Mouse (Mus musculus) stomach, postnatal 0 days (tissue): ENCODE data around the gene Prkca.

Experiments
- CTCF ChIP-seq: IDR thresholded peaks from 2 replicates; pipeline ENCODE4 v1.5.1; 2016; ENCODE audit warnings: antibody characterized with exemption, low read depth, mild to moderate bottlenecking, moderate library complexity
- EP300 ChIP-seq: optimal IDR thresholded peaks from 2 replicates; pipeline ENCODE3; 2016; ENCODE audit warnings: antibody characterized with exemption

DNA sequence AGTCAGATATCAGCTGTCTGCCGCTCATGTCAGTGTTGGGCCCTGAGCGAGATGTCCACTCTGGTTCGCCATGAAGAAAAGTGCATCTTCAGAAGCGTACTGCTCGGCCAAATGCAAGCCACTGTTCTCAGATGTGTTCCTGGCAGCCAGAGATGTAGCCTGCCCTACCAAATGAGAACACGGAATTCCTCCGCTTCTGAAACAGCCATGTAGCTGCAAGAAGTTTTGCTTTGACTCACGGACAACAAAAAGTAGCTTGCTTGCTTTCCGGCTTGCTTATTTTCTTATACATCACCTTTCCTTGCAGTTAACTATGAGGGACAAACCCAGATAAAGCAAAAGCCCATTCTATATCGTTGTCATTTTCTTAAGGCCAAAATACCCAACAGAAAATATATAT lies 129.9 kb downstream of the Prkca start:
- no peak for TF ChIP-seq CTCF
- TF ChIP-seq EP300 = no peak
